Mouse (Mus musculus) 416B (cell line): ENCODE results near the gene Pdzd7.
A peak's percentile ranks its signal among the peaks of the same experiment; 100 is the strongest.

Experiments used
- DNase-seq: peaks from one replicate; pipeline ENCODE4 v3.0.0; 2011; ENCODE audit warnings: low read depth

Pdzd7 gene

DNA sequence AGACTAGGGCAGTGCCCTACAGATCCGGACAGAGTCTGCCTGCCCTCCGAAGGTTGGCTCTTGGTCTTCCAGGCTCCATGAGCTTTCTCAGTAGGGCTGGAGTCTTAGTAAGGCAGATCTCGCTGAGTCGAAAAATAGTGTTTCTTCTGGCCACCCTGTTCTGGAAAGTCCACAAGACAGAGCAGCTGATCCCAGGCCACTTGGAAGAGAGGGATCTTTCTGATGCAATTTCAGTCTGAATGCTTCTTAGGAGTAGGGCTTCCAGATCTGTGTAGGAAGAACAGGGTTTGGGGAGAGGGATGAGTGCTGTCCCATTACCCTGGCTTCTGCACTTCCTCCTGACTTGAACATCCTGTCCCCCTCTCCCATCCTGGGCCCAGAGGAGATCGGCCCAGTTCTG is at the start of gene Pdzd7:
Pdzd7 (minus strand) TSS at position 67 of the 400 bp plus-strand sequence.
- DNase-seq, result no peak

DNA sequence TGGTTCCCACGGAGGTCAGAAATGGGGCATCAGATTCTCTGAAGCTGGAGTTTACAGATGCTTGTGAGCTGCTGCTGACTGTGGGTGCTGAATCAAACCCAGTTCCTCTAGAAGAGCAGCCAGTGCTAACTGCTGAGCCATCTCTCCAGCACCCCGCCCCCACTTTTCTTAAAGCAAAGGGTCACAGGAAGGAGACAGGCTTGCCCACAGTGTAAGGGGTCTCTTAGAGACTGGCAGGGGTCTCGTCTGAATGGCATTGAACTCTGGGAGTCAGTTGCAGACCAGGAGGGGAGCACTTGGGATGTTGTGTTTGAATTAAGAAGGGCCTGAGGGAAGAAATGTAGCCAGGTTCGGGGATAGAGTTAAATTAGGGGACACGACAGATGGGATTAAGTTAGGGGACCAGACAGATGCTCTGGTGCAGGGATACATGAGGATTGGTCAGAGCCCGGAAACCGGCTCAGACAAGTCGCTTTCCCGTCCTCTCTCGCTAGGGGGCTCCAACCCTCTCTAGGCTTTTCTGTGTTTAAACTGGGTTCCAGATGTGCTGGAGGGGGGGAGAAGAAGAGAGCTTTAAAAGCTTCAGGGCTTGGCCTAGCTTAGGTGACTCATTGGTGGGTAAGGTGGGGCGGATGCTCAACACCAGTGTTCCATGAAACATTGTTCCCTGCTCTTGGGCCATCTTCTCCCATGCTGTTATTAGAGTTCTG is 36.5 kb upstream of the Pdzd7 start:
- peak; percentile 73 for DNase-seq

DNA sequence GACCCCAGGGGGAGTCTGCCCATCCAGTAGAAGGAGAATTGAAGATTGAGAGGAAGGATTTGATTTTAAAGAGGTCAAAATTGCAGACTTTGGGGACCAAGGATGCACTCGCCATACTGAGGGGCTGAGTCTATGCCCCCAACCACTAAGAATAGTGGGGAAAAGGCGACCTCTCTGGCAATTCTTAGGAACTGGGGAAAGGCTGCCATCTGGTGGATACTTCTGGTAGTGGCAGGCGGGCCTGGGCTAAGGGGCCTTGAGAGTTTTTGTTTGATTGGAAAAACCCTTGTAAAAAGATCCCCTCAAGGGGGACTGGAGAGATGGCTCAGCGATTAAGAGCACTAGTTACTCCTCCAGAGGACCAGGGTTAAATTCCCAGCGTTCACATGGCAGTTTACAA is 35.8 kb upstream of the Pdzd7 start:
- DNase-seq, result peak; percentile 68

DNA sequence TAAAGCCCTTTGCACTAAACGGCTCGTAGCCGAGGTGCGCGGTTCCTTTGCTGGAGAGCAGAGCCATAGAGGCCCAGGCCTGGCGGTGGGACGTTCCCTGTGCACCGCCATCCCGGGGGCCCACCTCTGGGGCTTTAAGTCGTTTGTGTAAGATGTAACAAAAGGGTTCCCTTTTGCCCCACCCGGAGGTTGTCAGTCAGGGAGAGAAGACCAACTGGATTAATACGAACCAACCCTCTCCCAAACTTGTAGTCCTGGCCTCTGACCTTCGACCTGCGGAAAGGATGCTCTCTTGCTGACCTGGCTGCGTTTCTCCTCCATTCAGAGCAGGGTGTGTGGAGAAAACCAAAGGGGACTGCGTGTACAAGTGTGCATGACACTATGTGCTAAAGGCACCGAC is 35.2 kb upstream of the Pdzd7 start:
- no peak for DNase-seq

DNA sequence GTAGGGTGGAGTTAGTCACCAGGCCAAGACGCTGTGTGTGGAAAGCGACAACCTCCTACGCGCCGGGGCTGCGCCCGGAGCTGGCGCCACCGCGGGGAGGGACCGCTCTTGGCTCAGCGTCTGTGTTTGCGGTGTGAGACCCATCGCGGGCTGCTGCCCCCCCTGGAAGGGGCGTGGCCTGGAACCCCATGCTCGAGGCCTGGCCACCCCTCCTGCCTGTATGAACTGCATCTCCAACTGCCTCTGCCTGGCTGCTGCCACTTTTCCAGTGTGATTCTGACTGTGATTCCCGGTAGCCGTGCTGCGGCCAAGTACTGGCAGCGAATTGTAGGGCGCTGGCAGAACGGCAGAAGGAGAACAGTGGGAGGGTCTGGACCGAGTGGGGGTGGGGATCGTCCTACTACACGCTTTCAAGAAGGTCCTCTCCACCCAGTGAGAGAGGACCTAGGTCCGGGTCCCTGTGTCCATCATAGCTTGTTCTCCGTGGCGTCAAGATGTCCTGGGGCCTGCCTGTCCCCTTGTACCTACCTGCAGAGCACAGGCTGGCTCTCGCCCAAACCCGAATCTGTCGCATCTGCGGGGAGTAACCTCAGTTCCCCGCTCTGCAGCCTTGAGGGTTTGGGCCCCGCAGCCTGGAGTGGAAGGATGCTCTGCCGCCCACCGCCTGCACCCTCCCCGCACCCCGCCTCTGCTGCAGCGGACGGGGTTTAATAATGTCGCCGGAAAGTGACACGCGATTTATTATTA is 34.4 kb upstream of the Pdzd7 start:
- peak; percentile 93 for DNase-seq

DNA sequence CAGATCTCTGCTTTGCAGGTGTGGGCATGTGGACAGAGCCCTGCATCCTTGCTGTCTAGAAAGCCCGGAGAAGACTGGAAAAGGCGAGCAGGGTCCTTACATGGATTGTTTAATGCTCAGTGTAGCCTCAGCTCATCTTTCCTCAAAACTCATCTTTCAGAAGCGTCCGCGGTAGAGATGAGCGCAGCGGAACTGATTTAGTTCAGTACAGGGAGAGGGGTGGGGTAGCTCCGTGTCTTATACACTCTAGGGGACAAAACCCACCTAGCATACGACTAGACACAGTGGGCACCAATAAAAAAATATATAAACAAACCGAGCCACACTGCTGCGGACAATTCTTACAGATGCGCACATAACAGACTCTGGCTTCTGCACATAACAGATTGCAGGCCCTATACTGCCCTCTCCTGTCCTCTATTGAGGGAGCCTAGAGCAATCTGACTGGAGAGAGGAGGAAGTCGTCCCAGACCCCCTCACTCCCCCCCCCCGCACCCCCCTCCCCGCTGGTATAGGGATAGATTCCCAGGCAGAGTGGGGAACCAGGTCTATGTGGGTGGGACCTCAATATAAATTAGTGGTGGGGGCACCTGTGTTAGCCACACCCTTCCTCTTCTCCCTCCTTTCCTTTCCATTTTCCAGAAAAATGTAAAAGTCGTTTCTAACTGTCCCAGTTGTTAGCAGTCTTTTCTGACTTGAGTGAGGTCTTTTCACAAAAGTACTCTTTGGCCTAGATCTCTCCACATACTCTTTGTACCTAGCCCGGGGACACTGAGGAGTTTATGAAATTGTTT is 33.7 kb upstream of the Pdzd7 start:
- DNase-seq, result peak; percentile 89

DNA sequence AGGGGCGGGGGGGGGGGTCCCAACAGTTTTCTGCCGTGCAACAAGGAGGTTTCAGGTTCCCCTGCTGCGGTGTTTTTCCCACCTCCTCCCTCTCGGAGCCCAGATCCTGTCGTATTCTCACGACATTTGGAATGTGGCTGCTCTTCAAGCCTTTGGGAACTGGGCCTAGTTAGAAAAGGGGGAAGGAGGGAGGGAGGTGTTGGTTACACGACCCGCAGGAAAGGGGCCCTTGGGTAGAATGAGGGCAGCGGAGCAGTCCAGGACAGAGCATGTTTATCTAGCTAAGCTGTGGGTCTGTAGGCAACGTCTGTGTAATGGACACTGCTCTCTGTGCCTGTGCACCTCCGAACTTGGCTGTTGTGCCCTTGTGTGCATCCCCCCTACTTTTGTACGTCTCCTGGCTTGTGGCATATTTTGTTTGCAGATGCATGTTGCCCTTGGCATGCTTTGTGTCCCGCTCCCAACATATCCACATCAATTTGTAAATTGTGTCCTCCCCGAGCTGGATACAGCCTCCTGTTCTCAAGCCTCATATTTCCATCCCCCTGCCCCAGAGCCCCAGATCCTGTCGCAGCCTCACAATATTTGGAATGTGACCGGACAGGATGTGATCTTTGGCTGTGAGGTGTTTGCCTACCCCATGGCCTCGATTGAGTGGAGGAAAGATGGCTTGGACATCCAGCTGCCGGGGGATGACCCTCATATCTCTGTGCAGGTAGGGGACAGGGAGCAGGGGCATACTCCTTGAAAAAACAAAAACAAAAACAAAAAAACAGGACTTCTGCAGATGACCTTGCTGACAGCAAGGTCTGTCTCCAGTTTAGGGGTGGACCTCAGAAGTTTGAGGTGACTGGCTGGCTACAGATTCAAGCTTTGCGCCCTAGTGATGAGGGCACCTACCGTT is 32.5 kb upstream of the Pdzd7 start:
- no peak for DNase-seq

DNA sequence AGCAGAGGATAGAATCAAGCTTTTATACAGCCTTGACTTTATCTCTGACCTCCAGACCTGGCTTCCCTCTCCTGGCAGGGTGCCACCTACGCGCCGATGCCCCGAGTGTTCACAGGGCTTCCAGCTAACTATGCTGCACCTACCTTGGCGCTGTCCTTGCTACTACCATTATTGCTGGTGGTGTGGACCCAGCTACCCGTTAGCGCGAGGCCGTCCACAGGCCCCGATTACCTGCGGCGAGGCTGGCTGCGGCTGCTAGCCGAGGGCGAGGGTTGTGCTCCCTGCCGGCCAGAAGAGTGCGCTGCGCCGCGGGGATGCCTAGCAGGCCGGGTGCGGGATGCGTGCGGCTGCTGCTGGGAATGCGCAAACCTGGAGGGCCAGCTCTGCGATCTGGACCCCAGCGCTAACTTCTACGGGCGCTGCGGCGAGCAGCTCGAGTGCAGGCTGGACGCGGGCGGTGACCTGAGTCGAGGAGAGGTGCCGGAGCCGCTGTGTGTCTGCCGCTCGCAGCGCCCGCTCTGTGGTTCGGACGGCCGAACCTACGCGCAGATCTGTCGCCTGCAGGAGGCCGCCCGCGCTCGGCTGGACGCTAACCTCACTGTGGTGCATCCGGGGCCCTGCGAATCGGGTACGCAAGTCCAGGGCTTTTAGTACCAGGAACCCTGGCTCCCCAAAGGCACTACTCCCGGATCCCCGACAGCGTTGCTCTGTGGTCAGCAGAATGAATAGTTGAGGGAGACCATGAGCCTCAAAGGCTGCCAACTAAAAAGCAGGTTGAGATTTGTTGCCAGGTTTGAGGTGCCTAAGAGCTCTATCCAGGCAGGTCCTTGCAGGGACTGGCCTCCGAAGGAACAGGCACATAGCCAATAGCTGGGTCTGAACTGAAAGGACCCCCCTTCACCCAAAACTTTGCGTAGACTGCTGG is 31.3 kb upstream of the Pdzd7 start:
- peak; percentile 63 for DNase-seq

DNA sequence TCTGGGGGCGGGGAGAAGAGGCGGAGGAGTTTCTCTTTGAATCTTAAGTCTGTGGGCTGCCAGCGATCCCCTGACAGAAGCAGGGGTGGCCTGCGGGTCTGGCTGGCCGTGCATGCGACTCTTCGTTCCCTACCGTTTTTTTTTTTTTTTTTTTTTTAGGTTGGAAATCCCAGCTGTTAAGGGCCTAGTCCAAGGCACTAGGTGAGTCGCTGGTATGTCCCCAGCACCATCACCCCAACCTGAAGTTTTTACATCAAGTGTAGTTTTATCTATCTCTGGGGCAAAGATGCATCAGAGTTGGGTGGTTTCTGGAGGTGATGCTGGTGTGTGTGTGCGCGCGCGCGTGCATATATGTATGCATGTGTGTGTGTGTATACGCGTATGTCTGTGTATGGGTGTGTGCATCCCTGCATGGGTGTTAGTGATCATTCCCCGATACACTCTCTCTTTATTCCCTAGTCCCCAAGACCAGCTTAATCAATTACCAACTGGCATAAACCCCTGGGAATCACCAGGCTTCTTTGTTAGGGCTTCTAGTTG is 30.6 kb upstream of the Pdzd7 start:
- DNase-seq, result no peak

DNA sequence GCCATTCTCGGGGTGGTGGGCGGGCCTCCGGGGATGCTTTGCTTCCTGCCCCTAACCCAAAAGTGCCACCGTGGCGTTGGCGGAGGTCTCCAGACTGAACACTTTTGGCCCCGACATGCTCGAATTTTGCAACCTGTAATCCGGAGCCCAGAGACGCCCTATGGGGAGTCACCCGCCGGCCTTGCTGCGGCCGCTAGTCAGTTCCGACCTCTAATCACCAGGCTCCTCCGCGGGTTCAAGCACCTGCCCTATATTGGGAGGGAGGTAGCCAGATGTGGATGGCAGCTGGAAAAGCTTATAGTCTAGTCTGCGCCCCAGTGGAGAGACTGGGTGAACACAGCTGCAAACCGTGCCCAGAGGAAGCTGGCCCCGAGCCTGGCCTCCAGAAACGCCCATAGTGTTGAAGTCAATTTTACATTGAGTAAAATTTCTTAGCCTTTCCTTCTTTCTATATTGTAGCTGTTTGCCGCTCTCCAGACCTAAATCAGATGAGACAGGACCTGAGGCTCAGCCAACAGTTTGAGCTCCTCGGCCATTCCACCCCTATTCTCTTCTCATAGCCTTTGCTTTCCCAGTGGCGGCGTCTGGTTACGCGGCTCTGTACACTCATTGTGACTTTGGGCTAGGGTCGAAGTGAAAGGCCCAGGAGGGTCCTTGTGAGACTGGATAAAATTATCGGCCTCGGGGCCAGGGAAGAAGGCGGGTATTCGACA is 30.0 kb upstream of the Pdzd7 start:
- DNase-seq, result peak; percentile 61

DNA sequence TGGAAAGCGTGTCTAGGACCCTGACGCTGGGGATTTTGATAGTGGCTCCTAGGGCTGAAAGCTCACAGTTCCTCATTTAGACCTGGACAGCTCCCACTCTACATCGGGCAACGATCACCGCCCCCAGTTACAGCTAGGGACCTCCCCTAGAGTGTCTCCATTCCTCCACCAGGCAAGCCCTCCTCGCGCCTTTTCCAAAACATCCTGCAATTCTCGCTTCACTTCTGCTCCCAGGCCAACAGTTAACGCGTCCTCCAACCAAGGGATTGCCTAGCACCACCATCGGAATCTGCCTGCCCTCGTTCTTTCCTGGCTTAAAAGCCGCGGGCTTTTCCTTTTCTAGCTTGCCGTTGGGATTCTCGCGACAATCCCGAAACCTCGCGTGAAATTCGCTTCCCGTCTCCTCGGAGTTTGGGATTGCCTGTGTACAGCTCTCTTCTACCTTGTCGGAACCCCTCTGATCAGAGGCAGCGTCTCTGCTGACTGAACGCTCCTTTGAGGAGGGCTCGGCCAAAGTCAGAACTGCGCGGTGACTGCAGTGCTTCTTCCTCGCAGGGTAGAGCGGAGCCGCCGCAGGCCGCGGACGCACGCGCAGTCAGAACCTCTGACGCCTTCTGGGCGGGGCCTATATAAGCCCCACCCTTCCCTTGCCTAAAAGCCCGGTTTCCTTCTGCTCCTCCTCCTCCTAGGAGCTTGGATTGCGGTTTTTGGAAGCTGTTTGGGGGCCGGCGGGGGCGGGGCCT is 29.2 kb upstream of the Pdzd7 start, which contains the start of gene Kazald1:
Kazald1 (plus strand) TSS at position 662 of the 743 bp plus-strand sequence.
- peak; percentile 96 for DNase-seq

DNA sequence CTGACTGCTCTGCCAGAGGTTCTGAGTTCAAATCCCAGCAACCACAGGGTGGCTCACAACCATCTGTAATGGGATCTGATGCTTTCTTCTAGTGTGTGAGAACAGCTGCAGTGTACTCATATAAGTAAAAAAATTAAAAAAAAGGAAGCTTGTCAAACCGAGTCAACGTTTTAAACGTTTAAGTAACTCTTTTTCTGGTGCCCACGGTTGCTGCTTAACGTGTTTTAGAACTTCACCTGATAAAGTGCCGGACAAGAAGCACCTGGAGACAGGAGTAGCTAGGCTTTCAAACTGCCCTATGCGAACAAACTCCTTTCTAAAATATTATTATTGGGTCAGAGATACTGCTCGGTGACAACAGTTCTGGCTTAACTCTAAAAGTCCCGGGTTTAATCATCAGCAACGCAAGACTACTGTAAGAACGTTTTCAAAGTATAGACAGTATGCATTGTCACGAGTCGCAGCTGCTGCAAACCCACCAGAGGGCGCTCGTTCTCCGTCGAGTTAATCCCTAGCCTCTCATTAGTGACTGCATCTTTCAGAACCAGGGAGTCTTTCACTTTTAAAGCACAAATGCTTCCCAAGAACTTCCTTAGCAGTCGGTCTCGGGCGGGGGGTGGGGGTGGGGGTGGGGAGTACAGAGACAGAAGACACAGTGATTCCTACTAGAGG is 28.5 kb upstream of the Pdzd7 start:
- DNase-seq, result peak; percentile 93

DNA sequence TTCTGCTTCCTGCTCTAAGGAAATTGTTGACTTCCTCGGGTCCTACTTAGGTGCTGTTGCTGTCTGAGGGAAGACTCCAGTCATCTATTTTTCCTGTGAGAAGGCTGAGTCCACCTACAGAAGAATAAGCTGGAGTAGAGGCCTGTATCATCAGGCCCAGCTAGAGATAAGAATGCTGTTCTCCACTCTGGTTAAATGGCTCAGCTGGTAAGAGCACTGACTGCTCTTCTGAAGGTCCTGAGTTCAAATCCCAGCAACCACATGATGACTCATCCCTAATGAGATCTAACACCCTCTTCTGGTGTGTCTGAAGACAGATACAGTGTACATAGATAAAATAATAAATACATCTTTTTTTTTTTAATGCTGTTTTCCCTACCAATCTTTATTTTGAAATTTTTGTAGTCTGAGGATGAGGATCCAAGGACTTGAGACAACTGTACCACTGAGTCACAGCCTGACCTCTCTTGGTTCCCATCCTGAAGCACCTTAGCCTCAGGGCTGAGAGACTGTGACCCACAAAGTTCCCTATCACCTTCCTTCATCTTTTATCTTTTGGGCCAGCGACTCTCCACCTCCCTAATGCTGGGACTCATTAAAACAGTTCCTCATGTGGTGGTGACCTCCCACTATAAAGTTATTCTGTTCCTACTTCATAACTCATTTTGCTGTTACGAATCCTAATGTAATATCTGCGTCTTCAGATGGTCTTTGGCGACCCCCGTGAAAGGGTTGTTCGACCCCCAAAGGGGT is 22.4 kb upstream of the Pdzd7 start:
- peak; percentile 23 for DNase-seq

DNA sequence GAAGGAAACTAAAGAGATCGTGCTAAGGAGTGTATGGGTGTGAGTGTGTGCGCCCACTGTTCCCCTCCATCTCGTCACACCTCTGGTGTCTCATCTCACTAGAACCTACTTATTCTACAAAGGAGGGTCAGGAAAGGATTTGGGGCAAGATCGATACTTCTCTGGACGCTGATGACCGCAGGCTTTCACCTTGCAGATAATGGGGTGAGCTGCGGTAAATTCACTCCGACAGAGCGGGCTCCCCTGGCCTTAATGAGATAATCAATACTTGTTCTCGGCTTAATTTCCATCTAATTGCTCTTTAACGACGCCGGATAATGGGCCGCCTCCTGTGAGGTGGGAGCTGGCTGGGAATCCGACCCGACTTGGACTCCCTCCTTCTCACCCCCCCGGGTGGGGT is 21.7 kb upstream of the Pdzd7 start:
- DNase-seq, result no peak

DNA sequence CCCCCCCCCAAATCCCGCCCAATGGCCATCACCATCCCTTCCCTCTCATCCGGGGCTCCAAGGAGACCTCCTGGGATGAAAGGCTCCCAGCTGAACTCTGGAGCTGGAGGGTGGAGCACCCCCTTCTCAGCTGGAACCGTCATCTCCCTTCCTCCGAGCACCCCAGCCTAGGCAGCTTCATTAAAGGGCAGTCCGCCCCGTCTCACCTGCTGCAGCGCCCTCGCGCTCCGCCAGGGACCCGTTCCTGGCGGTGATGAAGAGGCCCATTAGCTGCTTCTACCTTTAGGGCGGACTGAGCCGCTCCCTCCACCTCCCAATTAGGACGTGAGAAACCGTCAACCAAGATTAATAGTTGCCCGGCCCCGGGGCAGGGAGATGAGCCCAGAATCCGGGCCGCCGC is 19.7 kb upstream of the Pdzd7 start:
- no peak for DNase-seq

DNA sequence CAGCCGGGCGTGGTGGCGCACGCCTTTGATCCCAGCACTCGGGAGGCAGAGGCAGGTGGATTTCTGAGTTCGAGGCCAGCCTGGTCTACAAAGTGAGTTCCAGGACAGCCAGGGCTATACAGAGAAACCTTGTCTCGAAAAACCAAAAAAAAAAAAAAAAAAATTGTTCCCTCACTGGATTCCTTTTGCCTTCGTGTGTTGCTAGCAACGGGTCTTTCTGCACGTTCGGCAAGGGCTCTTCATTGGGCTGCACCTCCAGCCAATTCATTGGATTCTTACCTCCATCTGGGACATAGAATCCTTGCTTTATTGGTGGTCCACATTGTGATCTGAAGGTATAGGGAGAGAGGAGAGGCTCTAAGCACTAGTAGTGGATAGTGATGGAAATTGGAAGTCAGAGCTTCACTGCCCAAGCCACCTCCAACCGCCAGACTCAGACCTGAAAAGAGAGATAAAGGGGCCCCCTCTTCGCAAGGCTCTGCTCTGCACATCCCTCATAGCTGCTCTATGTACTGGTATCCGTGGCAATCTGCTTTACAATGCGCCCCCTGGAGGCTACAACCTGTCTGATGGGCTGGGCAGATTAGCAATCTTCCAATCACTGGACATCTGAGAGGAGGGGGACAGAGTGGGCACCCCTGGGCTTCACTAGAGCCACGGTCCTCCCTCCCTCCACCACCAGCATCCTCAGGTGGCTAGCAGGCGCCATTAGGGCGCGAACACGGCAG is 18.2 kb upstream of the Pdzd7 start:
- DNase-seq, result peak; percentile 54

DNA sequence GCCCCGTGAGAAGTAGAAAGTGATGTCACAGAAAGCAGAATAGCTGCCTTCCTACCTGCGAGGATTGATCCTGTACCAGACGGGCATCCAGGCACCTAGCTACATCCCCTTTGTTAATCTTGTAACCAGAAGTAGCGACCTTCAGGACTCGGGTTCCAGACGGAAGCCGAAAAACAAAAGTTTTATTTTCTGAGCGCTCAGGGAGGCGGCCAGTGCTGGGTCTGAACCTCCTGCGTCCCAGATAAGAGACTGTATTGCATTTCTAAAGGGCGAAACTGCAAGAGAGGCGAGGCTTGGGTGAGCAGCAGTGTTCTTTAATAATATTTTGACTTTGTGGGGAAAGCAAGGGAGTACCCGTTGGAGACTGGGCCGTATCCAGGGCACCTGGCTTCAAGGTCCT is 13.3 kb upstream of the Pdzd7 start:
- DNase-seq, result no peak
